Mouse (Mus musculus) G1E-ER4 (cell line): ENCODE data around the gene U2af1. TPM values are rescaled to one million over a fixed set of nuclear protein-coding genes. Genes with fewer than 3 reads are reported as not detected.

Experiments
- GATA1 ChIP-seq: IDR thresholded peaks from one replicate; pipeline ENCODE4 v1.8.0; 2012; ENCODE audit warnings: low read length, inconsistent platforms
- polyA plus RNA-seq: library from polyadenylated mRNA; stranded (reverse); fragments of >175 nt; gene quantifications from 2 replicates; pipeline ENCODE4 v1.2.3, GENCODE M21; 2012

The U2af1 gene
- 141 and 175 TPM in 2 replicates for polyA plus RNA-seq

DNA sequence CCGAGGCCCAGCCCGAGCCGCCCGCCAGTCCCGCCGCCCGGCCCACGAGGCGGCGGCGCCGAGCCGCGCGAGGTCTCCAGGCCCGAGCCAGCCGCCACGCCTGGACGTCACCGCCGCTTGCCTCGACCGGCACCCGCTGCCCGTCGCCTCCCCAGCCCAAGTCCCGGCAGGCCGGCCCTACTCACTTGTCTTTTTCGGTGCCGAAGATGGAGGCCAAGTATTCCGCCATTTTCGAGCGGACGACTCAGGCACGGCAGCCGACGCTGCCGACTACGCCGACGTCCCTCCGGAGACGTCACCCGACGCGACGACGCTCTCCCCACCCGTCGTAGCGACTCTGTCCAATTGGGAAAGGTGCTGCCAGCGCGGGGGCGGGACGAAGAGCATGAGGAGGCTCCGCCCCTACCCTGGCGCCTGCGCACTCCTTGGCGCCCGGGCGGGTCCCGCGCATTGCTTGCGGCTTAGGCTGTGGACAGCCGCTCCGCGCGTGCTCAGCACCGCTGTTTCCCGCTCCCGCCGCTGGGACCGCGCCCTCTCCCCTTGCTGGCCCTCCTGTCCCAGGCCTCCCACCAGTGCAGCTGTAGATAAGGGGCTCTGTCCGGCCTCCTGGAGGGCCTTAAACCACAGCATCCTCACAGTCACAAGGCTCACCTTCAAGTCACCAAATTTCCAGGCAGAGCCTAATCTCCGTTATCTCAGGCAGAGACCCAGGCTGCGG is at the start of gene U2af1:
Gene U2af1 (minus strand): TSS at position 425 of the 718 bp plus-strand sequence.
- TF ChIP-seq GATA1 = peak; percentile 4

- no peak for TF ChIP-seq GATA1
Observed at GRCm38 (mm10) chr17:31705271-31706020, 46.8 kb upstream of the U2af1 start.

GRCm38 (mm10) chr17:31703276-31703980 is 44.7 kb upstream of the U2af1 start:
- TF ChIP-seq GATA1 = no peak

DNA sequence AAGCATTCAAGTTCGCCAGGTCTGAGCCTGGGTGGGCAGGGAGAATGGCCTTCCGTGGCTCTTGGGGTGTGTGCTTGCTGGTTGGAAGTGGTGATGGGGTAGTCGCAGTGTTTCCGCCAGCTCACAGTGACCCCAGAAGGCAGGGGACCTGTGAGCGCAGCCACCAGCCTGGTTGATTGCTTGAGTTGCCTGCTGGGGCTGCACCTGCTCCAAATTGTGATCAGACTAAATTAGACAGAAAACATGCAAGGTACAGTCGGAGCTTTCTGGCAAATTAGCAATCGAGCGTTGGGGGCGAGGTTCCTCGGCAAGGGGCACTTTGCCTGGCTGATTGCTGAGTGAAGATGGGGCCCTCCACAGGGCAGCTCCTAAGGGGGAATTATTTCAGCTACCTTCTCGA is 39.7 kb upstream of the U2af1 start:
- no peak for TF ChIP-seq GATA1

DNA sequence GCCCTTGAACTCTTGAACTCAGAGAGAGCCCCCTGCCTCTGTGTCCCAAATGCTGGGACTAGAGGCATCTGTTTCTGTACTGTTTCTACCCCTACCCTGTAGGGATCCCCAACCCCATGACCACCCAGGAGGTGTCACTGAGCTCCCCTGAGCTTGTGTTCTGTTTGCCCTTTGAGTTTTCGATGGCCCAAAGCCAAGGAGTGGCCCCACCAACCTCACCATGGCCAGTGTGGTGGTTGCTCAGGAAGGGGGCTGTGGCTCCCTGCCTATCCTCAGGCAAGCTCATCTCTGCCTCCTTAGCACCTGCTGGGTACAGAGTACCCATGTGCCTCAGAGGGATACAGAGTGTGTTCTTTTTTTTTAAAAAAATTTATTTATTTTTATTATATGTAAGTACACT is 36.3 kb upstream of the U2af1 start:
- TF ChIP-seq GATA1 = no peak

- TF ChIP-seq GATA1 = no peak
Observed at GRCm38 (mm10) chr17:31694023-31694376, 35.3 kb upstream of the U2af1 start.

- no peak for TF ChIP-seq GATA1
Observed at GRCm38 (mm10) chr17:31693330-31694022, 34.8 kb upstream of the U2af1 start.

GRCm38 (mm10) chr17:31692918-31693317 is 34.2 kb upstream of the U2af1 start:
- TF ChIP-seq GATA1 = no peak

DNA sequence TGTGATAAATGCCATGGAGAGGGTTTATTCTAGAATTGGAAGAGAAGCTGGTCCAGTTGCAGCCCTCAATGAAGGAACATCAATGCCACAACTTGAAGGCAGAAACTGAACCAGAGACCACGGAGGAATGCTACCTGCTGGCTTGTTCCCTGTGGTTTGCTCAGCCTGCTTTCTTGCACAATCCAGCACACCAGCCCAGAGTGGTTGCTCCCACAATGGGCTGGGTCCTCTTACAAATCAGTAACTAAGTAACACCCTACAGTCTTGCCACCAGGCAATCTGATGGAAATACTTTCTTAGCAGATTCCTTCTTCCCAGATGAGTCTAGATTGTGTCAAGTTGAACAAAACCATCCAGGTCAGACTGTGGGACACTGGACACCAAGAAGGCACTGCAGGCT is 30.9 kb upstream of the U2af1 start:
- TF ChIP-seq GATA1 = no peak

DNA sequence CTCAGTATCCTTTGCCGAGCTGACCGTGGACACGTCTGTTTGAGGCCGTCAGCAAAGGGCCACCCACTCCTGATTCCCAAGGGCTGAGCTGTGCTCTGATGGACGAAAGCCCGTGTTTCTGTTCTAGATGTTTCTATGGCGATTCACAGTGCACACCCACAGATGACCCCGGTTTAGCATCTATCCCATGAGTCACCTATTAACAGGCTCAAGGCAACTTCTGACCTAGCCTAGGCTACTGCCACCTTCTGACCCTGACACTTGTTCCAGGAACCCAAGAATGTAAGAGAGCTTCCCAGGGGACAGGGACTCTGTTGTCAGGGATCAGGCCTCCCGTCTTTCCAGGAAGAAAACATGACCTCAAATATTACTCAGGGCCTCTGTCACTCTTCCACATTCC is 29.4 kb upstream of the U2af1 start:
- TF ChIP-seq GATA1 = no peak

DNA sequence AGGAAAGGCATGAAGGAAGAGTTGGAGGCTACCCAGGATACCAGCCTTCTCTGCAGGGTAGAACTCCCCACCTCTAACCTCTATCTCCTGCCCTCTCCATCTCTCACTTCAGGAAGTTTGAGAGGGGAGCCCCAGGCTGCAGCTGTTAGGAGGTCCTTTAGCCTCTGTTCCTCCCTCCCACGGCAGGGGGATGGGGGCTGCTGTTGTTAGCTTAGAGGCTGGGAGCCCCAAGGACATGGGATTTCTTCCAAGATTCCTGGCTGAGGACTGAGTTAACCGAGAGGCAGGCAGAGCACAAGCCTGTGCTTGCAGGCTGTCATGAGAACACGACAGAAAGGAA is 27.5 kb upstream of the U2af1 start:
- TF ChIP-seq GATA1 = no peak

- TF ChIP-seq GATA1 = no peak
Observed at GRCm38 (mm10) chr17:31685514-31686224, 27.0 kb upstream of the U2af1 start.

- no peak for TF ChIP-seq GATA1
Observed at GRCm38 (mm10) chr17:31680450-31680849, 21.8 kb upstream of the U2af1 start.

- no peak for TF ChIP-seq GATA1
Observed at GRCm38 (mm10) chr17:31677507-31677906, 18.8 kb upstream of the U2af1 start, which contains the start of gene Cryaa. Gene Cryaa, plus strand, starts transcription at chr17:31677807.

- no peak for TF ChIP-seq GATA1
Observed at GRCm38 (mm10) chr17:31674426-31674825, 15.7 kb upstream of the U2af1 start.

- TF ChIP-seq GATA1 = no peak
Observed at GRCm38 (mm10) chr17:31672279-31672678, 13.6 kb upstream of the U2af1 start.
